18 mouse cellular contexts compared by ENCODE assay signal in genomic region chr3:130054587-130054986, GRCm38 (mm10). TPM values are rescaled to one million over a fixed set of nuclear protein-coding genes. Genes with fewer than 3 reads are reported as not detected.
DNase-seq lines count a peak whose midpoint lies in the region; ATAC-seq lines count a peak whose summit lies in the region.
"Had no signal": no experiment of that assay in that cellular context is flagged by ENCODE, and none has a peak within 500 bp of the region (broad histone marks: within the 10 kb centered on the region; RNA-seq: fewer than 3 reads in every experiment).

No protein-coding gene starts in this region.

- WGBS in kidney, embryonic 15.5 days, result 49% methylated on average over 6 of the region's 6 CpGs
- 64% methylated on average over 6 of the region's 6 CpGs for WGBS in embryonic facial prominence, embryonic 14.5 days

- peaks cover 75% of the 10 kb centered on the region for H3K4me1 ChIP-seq in kidney, embryonic 15.5 days
- peaks cover 41% of the 10 kb centered on the region for H3K4me1 ChIP-seq in embryonic facial prominence, embryonic 14.5 days (ENCODE audit: control insufficient read depth, insufficient read depth, low read length)

- no peaks in the 10 kb centered on the region for H3K27me3 ChIP-seq in kidney, embryonic 15.5 days
- no peaks in the 10 kb centered on the region for H3K27me3 ChIP-seq in embryonic facial prominence, embryonic 14.5 days (replicated peaks; ENCODE audit: control insufficient read depth, insufficient read depth, low read length)
- H3K27me3 ChIP-seq: forebrain, embryonic 13.5 days; heart, embryonic 12.5 days; hindbrain, embryonic 12.5 days; liver, embryonic 12.5 days; neural tube, embryonic 12.5 days had no signal

- no peak overlapping the region for H3K4me3 ChIP-seq in kidney, embryonic 15.5 days (replicated peaks)
- no peak overlapping the region for H3K4me3 ChIP-seq in embryonic facial prominence, embryonic 14.5 days (ENCODE audit: low read depth, low read length)
- H3K4me3 ChIP-seq: forebrain, embryonic 13.5 days; heart, embryonic 12.5 days; hindbrain, embryonic 12.5 days; limb, embryonic 10.5 days; liver, embryonic 12.5 days; neural tube, embryonic 12.5 days had no signal

- no peak for ATAC-seq in kidney, embryonic 15.5 days (replicated peaks; ENCODE audit: low FRiP score)
- peak; percentile 26; the same call in 1 of the 2 replicates for ATAC-seq in embryonic facial prominence, embryonic 14.5 days (ENCODE audit: low read depth)
- ATAC-seq: forebrain, embryonic 13.5 days; intestine, embryonic 16.5 days; liver, embryonic 12.5 days had no signal

- no peak overlapping the region for H3K9ac ChIP-seq in kidney, embryonic 15.5 days
- no peak overlapping the region for H3K9ac ChIP-seq in embryonic facial prominence, embryonic 14.5 days (ENCODE audit: low read depth, low read length)
- H3K9ac ChIP-seq: forebrain, embryonic 13.5 days; heart, embryonic 12.5 days; hindbrain, embryonic 12.5 days; liver, embryonic 12.5 days; neural tube, embryonic 12.5 days had no signal

- no peaks in the 10 kb centered on the region for H3K9me3 ChIP-seq in kidney, embryonic 15.5 days (replicated peaks)
- no peaks in the 10 kb centered on the region for H3K9me3 ChIP-seq in embryonic facial prominence, embryonic 14.5 days (ENCODE audit: control insufficient read depth, low read length)
- H3K9me3 ChIP-seq: forebrain, embryonic 13.5 days; heart, embryonic 12.5 days; hindbrain, embryonic 12.5 days; limb, embryonic 10.5 days; liver, embryonic 12.5 days; neural tube, embryonic 12.5 days had no signal

- peak; percentile 33 for DNase-seq in adrenal gland, postnatal 10 days
- DNase-seq in adrenal gland, postnatal 25 days, result no peak
- no peak for DNase-seq in kidney, postnatal 25 days
- DNase-seq in embryonic facial prominence, embryonic 14.5 days (ENCODE audit: low spot score), result peak; percentile 42
- DNase-seq in lung, postnatal 25 days (ENCODE audit: low spot score), result peak; percentile 65
- no peak for DNase-seq in ovary, postnatal 36 days (ENCODE audit: low spot score)
- no peak for DNase-seq in cerebellum, adult 11-12 months
- DNase-seq: gastrocnemius, postnatal 10 days; layer of hippocampus, postnatal 36 days; thymus, adult 2 months had no signal

- peak overlapping the region; percentile 82 for H3K27ac ChIP-seq in kidney, embryonic 15.5 days
- H3K27ac ChIP-seq in embryonic facial prominence, embryonic 14.5 days (replicated peaks; ENCODE audit: low read depth, low read length), result no peak overlapping the region
- H3K27ac ChIP-seq: forebrain, embryonic 13.5 days; hindbrain, embryonic 12.5 days; limb, embryonic 10.5 days; liver, embryonic 12.5 days; neural tube, embryonic 12.5 days had no signal

- H3K36me3 ChIP-seq in kidney, embryonic 15.5 days, result peaks cover 6% of the 10 kb centered on the region; the same call in 1 of the 2 replicates
- peaks cover 7% of the 10 kb centered on the region; the same call in 1 of the 2 replicates for H3K36me3 ChIP-seq in embryonic facial prominence, embryonic 14.5 days (ENCODE audit: control insufficient read depth, insufficient read depth, low read length)
- H3K36me3 ChIP-seq: neural tube, embryonic 12.5 days had no signal

- no peak overlapping the region for H3K4me2 ChIP-seq in kidney, embryonic 15.5 days
- H3K4me2 ChIP-seq in embryonic facial prominence, embryonic 14.5 days (ENCODE audit: low read depth, low read length), result no peak overlapping the region
- H3K4me2 ChIP-seq: forebrain, embryonic 13.5 days; heart, embryonic 12.5 days; hindbrain, embryonic 12.5 days; liver, embryonic 12.5 days; neural tube, embryonic 12.5 days had no signal

RNA-seq across cellular contexts. Expression of gene Sec24b, which starts 6.8 kb away (rescaled TPM):
- total RNA-seq in adrenal gland, postnatal 10 days (2021), result 10 to 100 TPM; 48.8 to 59.3 TPM
- 75.9 and 77.0 TPM in 2 replicates for total RNA-seq in adrenal gland, postnatal 25 days (2021)
- 33.6 and 36.9 TPM in 2 replicates for polyA plus RNA-seq in kidney, embryonic 15.5 days (2015; fragmentation: Nextera tagmentation; extraction: Ambion mirVana)
- polyA plus RNA-seq in embryonic facial prominence, embryonic 14.5 days (2014; fragmentation: Nextera tagmentation; extraction: Ambion mirVana), result 32.9 and 33.5 TPM in 2 replicates

Comparison
In these comparisons a context has a peak if more than half of its experiments do, and no peak if none do; other contexts are left out.
1. DNase-seq: peak in adrenal gland, postnatal 10 days (single experiment), embryonic facial prominence, embryonic 14.5 days (single experiment) and lung, postnatal 25 days (single experiment); none in adrenal gland, postnatal 25 days (single experiment), kidney, postnatal 25 days (0 of 2), ovary, postnatal 36 days (single experiment) and cerebellum, adult 11-12 months (single experiment).